8 mouse cellular contexts compared by ENCODE assay signal in genomic region chr10:24591136-24591535, GRCm38 (mm10). TPM values are rescaled to one million over a fixed set of nuclear protein-coding genes. Genes with fewer than 3 reads are reported as not detected.
DNase-seq lines count a peak whose midpoint lies in the region; ATAC-seq and TF ChIP-seq lines count a peak whose summit lies in the region.

No protein-coding gene starts in this region.

- intact Hi-C loops in heart, postnatal 14 days (cut with DNase I) = loop anchor here (1.0 to 10.0 kb wide), 5 partner anchors 32 to 276 kb away; no protein-coding TSS in a partner anchor

- TF ChIP-seq EP300 in MEL (IDR thresholded peaks at IDR 0.05; ENCODE audit: low read depth in 1 of 2, low read length in 2 of 2) = no peak

- no peak overlapping the region for H3K27ac ChIP-seq in MEL (ENCODE audit: control insufficient read depth, low read depth, low read length)
- H3K27ac ChIP-seq in forebrain, embryonic 11.5 days (ENCODE audit: low read depth, low read length) = no peak overlapping the region
- no peak overlapping the region for H3K27ac ChIP-seq in midbrain, embryonic 10.5 days (replicated peaks)

- H3K4me1 ChIP-seq in MEL (ENCODE audit: control insufficient read depth in 1 of 2, insufficient read depth in 2 of 2, low read length in 2 of 2) = peaks cover 3 to 8% of the 10 kb centered on the region in 2 experiments; a peak in 3 of 4 replicates
- H3K4me1 ChIP-seq in forebrain, embryonic 11.5 days (replicated peaks; ENCODE audit: control insufficient read depth, insufficient read depth, low read length) = no peaks in the 10 kb centered on the region; the same call in 1 of the 2 replicates
- H3K4me1 ChIP-seq in midbrain, embryonic 10.5 days = peaks cover 50% of the 10 kb centered on the region

- no peak overlapping the region for H3K9ac ChIP-seq in MEL (ENCODE audit: control insufficient read depth, low read depth, low read length, poor library complexity, severe bottlenecking)
- H3K9ac ChIP-seq in forebrain, embryonic 11.5 days (ENCODE audit: low read length) = no peak overlapping the region

- WGBS in forebrain, embryonic 11.5 days = 15% methylated on average over 4 of the region's 4 CpGs
- 15% methylated on average over 4 of the region's 4 CpGs for WGBS in midbrain, embryonic 10.5 days

- no peaks in the 10 kb centered on the region for H3K27me3 ChIP-seq in MEL (ENCODE audit: control insufficient read depth in 1 of 2, insufficient read depth in 2 of 2, low read length in 2 of 2)
- no peaks in the 10 kb centered on the region for H3K27me3 ChIP-seq in forebrain, embryonic 11.5 days (ENCODE audit: control insufficient read depth, insufficient read depth, low read length)
- no peaks in the 10 kb centered on the region for H3K27me3 ChIP-seq in midbrain, embryonic 10.5 days (ENCODE audit: low read depth, poor library complexity, severe bottlenecking)

- H3K9me3 ChIP-seq in MEL (replicated peaks; ENCODE audit: insufficient read depth, low read length) = no peaks in the 10 kb centered on the region
- no peaks in the 10 kb centered on the region for H3K9me3 ChIP-seq in forebrain, embryonic 11.5 days (ENCODE audit: control insufficient read depth, low read length)
- H3K9me3 ChIP-seq in midbrain, embryonic 10.5 days (replicated peaks) = no peaks in the 10 kb centered on the region

- no peaks in the 10 kb centered on the region for H3K79me2 ChIP-seq in MEL (ENCODE audit: control insufficient read depth, insufficient read depth, low read length, poor library complexity)

- no peak overlapping the region for H3K4me3 ChIP-seq in MEL (ENCODE audit: control insufficient read depth in 1 of 2, insufficient read depth in 1 of 2, low read depth in 2 of 2, low read length in 2 of 2)
- H3K4me3 ChIP-seq in forebrain, embryonic 11.5 days (ENCODE audit: low read depth, low read length) = no peak overlapping the region
- H3K4me3 ChIP-seq in midbrain, embryonic 10.5 days = no peak overlapping the region

- DNase-seq in MEL (ENCODE audit: low read depth, low spot score) = peak; percentile 78
- peak; percentile 2 for DNase-seq in c-Kit-negative CD71-positive TER-119-positive erythroid progenitor cells, embryonic 14.5 days (ENCODE audit: low read depth, low spot score)
- peak; percentile 86 for DNase-seq in forebrain, embryonic 11.5 days (ENCODE audit: low spot score)
- peak; percentile 85 to 93 for DNase-seq in heart, postnatal 14 days
- DNase-seq in layer of hippocampus, postnatal 25 days (ENCODE audit: extremely low spot score in 1 of 2, low spot score in 1 of 2) = peak; percentile 65 to 93
- peak; percentile 76 for DNase-seq in midbrain, embryonic 10.5 days (ENCODE audit: low spot score)
- DNase-seq in skeletal muscle tissue, adult 2 months (ENCODE audit: low read depth, low spot score) = peak; percentile 69
- DNase-seq in yolk sac, embryonic 10.5 days (ENCODE audit: low spot score) = peak; percentile 65

- H3K36me3 ChIP-seq in MEL (ENCODE audit: control insufficient read depth in 1 of 2, insufficient read depth in 2 of 2, low read length in 2 of 2) = peaks cover 0 to 5% of the 10 kb centered on the region in 2 experiments; a peak in 1 of 4 replicates
- no peaks in the 10 kb centered on the region for H3K36me3 ChIP-seq in forebrain, embryonic 11.5 days (ENCODE audit: control insufficient read depth, insufficient read depth, low read length)
- no peaks in the 10 kb centered on the region for H3K36me3 ChIP-seq in midbrain, embryonic 10.5 days

- H3K4me2 ChIP-seq in forebrain, embryonic 11.5 days (ENCODE audit: low read depth, low read length, severe bottlenecking) = no peak overlapping the region

- peak; percentile 16 for TF ChIP-seq RAD21 in MEL (IDR thresholded peaks at IDR 0.05; ENCODE audit: low read depth, low read length)

- TF ChIP-seq CTCF in MEL (IDR thresholded peaks at IDR 0.05 in 2 of 3, conservative IDR thresholded peaks at IDR 0.05 in 1 of 3; ENCODE audit: control insufficient read depth in 1 of 3, insufficient read depth in 1 of 3, low read depth in 2 of 3, low read length in 3 of 3, poor library complexity in 1 of 3, severe bottlenecking in 1 of 3) = peak; percentile 76 to 85 (median 76)

- TF ChIP-seq POLR2A in MEL (IDR thresholded peaks at IDR 0.05; ENCODE audit: control insufficient read depth in 1 of 2, insufficient read depth in 1 of 2, low read depth in 1 of 2, low read length in 2 of 2, poor library complexity in 1 of 2) = no peak

- peak; percentile 63; the same call in 1 of the 2 replicates for ATAC-seq in forebrain, embryonic 11.5 days (replicated peaks; ENCODE audit: low FRiP score)

TF ChIP-seq in MEL, 35 proteins besides CTCF, POLR2A, EP300 and RAD21:
- peak; percentile 9; the same call in 1 of the 2 replicates for TF ChIP-seq ZC3H11A (IDR thresholded peaks at IDR 0.05; ENCODE audit: low read depth, low read length)
- peak; percentile 68 for TF ChIP-seq SMC3 (IDR thresholded peaks at IDR 0.05; ENCODE audit: low read depth, low read length)
- TF ChIP-seq ZKSCAN1 (IDR thresholded peaks at IDR 0.05; ENCODE audit: low read depth, low read length) = no peak
TF ChIP-seq in MEL: peak in this region for 2.

RNA-seq across cellular contexts. Expression of gene Ccn2, which starts 4.1 kb away (rescaled TPM):
- not detected in 2 replicates for total RNA-seq in MEL (2012; rRNA removed)
- polyA plus RNA-seq in MEL (2012; ENCODE audit: insufficient read depth in 1 of 2, insufficient read length in 2 of 2, low read depth in 1 of 2, low replicate concordance in 2 of 2, missing spikeins in 1 of 2) = not detected
- polyA plus RNA-seq in forebrain, embryonic 11.5 days (2014; fragmentation: Nextera tagmentation; extraction: Ambion mirVana) = 4.2 and 4.3 TPM in 2 replicates
- 10 to 100 TPM; 61.8 to 65.7 TPM for total RNA-seq in heart, postnatal 14 days (2021)
- total RNA-seq in layer of hippocampus, postnatal 25 days (2021) = 1 to 10 TPM; 6.9 to 7.4 TPM
- 7.1 and 10.3 TPM in 2 replicates for polyA plus RNA-seq in midbrain, embryonic 10.5 days (2016; fragmentation: Nextera tagmentation; extraction: Ambion mirVana)

Comparison
In these comparisons a context has a peak if more than half of its experiments do, and no peak if none do; other contexts are left out.
1. DNase-seq: peak in every context shown above with its lines; median percentile 89 in heart, postnatal 14 days; 86 in forebrain, embryonic 11.5 days; 79 in layer of hippocampus, postnatal 25 days; 78 in MEL; 76 in midbrain, embryonic 10.5 days; 69 in skeletal muscle tissue, adult 2 months; 65 in yolk sac, embryonic 10.5 days; 2 in c-Kit-negative CD71-positive TER-119-positive erythroid progenitor cells, embryonic 14.5 days.
2. RNA of gene Ccn2, which starts 4.1 kb away (total RNA-seq): 61.8 to 65.7 TPM in heart, postnatal 14 days; 6.9 to 7.4 TPM in layer of hippocampus, postnatal 25 days and not detected in MEL; every median in the first group is over 4 times any median in the second.